Mouse (Mus musculus): Measurements from ENCODE around the gene Zfp704.

Gene Zfp704

DNA sequence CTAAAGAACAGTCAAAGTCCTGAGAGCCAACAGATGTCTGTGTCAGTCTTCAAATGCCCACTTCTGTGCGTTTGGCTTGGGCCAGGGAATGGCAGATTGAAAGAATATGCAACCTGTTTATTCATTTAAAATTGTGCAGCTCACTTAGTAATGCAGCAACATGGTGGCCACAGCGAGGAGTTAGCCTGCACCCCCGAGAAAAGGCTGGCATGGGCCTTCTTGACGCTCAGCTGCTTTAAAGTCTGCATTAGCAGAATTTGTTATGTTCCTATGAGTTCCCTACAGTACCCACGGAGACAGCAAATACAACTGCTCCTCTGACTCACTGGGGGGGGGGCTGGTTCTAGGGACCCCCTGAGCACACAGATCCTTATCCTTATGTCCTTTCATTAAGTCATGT lies 184.2 kb downstream of the Zfp704 start:
- no peak for DNase-seq (ENCODE audit: low spot score in 2 of 2)

DNA sequence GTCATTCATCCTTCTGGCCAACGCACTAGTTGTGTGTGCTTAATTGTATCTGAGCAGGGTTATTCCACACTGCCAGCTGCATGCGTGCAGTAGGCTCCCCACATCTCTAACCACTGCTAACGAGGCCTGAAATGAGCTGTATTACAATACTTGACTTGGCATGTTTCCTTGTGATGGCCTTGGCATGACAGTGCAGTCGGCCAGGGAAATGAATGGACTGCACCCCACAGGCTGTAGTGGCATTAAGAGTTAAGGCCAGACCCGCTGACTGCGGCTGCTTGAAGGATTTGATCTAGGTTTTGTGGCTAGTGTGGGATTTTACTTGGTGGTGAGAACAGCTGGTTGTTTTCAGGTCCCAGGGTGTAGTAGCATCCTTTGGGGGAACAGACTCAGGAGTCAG lies 185.2 kb downstream of the Zfp704 start:
- no peak for DNase-seq (ENCODE audit: low spot score in 2 of 2)

DNA sequence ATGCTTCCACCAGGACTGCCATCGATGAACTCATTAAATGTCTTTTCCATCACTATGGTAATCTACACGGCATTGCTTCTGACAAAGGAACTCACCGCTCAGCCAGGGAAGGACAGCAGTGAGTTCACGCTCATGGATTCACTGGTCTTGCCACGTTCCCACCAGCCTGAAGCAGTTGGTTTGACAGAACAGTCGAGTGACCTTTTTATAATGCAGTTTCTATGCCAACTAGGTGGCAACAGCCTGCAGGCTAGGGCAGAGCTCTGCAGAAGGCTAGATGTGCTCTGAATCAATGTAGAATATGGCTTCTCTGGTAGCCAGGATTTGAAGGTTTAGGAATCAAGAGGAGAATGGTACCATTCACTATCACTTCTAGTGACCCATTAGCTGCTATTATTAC lies 186.2 kb downstream of the Zfp704 start:
- DNase-seq (ENCODE audit: low spot score in 2 of 2) = no peak

DNA sequence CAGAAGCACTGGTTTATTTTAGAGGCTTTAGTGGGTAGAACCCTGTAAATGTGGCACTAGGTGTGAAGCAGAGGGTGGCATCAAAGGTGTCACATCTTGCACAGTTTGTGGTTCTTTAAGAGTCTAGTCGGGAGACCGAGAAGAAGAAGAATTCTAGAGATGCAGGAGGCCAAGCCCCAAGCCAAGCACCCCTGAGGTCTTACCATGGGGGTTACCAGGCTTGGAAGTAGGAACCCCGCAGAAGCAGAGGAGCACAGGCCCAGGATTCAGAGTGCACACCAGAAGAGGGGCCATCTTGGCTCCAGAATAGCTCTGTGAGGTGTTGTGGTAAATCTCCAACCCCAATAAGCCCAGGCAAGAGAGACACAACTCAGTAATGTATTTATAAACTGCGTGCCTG lies 201.0 kb downstream of the Zfp704 start:
- no peak for DNase-seq (ENCODE audit: low spot score in 2 of 2)

DNA sequence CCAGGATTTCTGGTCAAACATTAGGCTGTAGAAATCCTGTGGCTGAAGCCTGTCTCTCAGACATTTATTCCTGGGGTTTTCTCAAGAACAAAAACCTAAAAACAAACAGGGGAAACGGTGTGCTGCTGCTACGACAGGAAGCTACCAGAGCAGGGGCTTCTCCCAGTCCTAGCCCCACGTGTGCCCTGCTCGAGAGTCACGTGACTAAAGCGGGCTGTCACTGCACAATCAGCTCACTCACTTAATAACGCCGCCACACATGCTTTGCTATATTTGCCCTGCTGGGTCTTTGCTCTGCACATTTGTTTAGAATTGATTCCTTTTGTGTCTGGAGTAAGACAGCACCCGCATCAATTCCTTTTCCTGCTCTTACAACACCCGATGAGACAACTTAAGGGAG lies 202.1 kb downstream of the Zfp704 start:
- DNase-seq (ENCODE audit: low spot score in 2 of 2) = no peak

DNA sequence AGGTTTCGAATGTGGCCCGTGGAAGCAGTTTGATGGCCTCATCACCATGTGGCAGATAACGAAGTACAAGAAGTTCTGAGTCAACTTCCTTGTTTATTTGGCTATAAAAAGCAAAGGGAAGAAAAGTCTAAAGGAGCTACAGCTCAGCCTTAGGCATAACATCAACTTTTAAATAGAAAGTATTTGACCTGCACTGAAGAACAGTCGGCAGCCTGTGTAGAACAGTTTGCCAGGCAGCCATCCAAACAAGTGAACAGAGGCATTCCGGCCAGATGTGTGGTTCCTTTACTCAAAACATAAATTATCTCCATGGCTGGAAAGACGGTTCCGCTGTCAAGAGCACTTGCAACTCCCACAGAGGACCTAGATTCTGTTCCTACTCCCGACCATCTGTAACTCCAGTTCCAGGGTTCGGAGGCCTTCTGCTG lies 202.8 kb downstream of the Zfp704 start:
- no peak for DNase-seq (ENCODE audit: low spot score in 2 of 2)

DNA sequence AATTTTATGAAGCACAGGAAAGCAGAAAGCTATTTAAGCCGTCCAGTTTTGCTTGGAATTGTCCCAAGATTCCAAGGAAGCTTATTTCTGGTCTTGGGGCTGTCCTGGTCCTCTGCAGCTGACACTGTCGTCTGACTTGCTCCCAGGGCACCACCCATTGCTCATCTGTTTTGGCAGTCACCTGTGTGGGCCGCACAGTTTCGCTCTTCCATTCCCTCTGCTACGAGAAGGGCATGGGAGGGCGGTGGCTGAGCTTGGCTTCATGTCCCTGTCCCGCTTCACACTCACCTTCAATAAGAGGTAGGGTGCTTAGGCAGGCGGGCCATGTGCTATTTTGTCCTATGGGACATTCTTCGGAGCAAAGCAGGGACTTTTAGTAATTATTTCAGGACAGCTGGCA lies 204.5 kb downstream of the Zfp704 start:
- DNase-seq (ENCODE audit: low spot score in 2 of 2) = no peak

DNA sequence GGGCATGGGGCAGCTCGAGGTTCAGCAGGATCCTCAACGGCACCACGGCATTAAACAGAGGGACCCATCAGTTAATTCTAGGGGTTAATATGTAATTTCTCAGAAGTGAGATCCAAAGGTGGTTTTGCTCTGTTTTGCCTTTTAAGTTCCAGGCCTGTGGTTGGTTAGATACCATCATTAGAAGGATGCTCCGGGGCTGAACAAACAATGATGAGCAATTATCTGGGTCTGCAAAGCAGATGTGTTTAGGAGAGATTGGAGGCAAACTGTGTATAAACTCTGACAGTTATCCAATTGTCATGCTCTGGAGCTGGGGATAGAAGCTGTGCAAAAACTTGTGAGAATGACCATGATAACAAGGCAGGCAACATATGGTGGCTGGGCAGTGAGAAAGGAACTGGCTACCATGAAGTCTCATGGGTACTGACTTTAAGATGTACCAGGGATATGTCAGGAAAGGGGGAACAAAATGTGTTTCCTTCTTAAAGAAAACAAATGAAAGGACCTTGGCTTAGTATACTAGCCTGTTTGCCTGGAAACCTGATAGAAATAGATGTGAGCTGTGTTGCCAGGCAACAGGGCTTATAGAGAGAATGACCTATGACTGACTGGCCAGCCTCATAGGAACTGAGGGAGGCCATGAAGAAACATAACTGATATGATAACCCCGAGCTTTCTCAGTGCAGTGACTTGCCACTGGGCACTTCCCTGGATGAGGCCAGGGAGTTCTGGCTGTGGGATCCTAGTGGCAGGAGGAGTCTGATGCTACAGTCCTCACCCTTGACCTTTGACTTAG lies 206.4 kb downstream of the Zfp704 start:
- DNase-seq (ENCODE audit: low spot score in 2 of 2) = no peak

DNA sequence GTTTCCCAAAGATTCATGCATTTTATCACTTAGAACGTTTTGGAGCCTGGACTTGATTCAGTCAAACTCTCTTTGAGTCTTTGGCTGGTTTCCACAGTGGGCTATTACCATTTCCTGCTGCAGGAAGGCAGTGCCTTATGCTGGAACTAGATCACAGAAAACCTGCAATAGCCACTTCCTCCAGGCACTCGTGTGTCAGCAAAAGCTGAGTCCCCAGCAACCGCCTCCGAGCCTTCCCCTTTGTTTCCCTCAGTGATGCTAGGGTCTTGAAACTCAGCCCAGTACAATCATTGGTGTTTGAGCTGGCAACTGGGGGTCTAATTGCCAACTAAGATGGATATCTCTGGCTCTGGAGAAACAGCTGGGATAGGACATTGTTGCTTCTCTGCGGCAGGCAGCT lies 207.0 kb downstream of the Zfp704 start:
- DNase-seq (ENCODE audit: low spot score in 2 of 2) = no peak

DNA sequence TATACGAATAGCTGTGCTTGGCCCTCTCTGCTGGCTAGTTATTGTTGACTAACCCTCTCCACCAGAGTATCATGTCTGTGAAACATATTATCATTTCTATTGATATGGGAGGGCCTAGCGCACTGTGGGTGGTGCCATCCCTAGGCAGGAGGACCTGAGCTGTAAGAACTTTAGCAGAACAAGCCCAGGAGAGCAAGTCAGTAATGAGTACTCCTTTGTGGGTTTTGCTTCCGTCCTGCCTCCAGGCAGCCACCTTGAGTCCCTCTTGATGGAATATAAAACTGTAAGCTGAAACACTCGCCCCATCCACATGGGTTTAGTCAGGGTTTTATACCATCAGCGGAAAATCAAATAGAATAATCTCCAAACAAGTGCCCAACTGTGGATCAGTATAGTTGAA lies 207.5 kb downstream of the Zfp704 start:
- DNase-seq (ENCODE audit: low spot score in 2 of 2) = no peak

DNA sequence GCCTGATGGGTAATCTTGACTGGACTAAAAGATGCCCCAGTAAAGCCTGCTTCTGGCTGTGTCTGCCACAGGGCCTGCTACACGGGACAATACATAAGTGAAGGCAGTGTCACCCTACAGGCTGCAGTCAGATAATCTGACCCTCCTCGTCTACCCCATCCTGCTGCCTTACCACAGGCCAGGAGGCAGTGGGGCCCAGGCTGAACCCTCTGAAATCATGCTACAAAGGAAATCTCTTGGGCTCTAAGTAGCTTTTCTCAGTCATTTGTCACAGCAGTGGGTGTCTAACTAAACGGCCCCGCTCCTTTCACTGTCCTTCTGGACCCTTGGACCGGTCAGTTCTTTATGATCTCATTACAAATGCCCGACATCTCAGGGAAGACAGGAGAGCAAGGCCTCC lies 208.2 kb downstream of the Zfp704 start:
- no peak for DNase-seq (ENCODE audit: low spot score in 2 of 2)

DNA sequence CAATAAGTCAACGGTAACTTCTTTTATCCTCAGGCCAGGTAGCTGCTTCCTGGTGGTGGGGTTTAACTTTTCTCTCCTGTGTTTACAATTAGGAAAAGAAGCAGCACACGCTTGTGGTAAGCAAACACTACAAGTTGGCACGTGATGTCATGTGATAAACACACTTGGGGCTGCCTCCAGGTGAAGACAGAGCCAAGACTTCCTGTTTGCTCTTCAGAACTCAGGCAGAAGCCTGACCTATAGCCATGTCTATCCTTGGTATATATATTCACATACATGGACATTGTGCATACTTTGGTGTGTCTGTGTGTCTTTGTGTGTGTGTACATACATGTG lies 209.0 kb downstream of the Zfp704 start:
- no peak for DNase-seq (ENCODE audit: low spot score in 2 of 2)

DNA sequence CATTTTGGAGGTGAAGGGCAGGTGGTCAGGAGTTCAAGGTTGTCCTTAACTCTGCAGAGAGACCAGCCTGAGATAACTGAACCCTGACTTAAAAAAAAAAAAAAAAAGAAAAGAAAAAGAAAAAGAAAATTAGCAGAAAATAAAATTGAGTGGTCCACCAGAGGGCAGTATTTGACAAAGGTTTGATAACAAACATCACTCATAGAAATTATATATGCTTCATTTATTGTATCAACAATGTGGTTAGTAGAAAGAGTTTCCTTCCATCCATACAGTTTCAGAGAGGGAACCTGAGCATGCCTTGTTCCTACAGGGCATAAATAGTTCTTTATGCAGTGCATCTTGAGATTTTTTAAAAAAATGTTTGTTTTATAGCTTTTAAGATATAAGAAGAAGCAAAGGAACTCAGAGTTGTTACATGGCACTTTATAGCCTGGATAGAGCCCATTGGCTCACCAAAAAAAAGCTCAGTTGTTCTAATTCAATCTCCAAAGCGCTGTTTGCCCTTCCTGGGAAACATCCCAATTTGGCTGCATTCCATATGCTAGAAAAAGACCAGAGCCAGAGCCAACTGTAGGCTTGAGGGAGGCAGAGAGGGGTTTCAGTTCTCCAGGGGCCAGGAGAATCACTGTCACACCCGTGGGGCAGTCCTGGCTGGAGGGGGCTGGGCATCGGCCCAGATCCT lies 209.5 kb downstream of the Zfp704 start:
- DNase-seq (ENCODE audit: low spot score in 2 of 2) = no peak

DNA sequence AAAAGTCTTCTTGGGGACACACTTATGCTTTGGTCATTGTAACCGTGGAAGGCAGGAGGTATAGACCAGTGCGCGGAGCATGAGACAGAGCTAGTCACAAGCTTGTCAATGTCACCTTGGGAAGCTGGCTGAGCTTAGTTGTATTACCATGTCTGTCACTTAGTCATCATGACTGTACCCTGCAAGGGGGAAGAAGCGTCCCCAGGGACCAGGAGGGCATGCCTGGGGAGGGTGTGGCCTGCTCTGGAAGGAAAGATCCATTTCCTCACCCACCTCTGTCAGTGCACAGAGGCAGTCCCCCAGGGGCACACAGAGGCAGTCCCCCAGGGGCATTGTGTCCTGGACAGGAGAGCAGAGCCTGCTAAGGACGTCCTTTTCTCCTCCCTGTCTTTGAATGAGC lies 211.6 kb downstream of the Zfp704 start:
- no peak for DNase-seq (ENCODE audit: low spot score in 2 of 2)

Data from spleen, postnatal 14 days (tissue).